Mouse (Mus musculus): ENCODE results near the gene Elane. TPM values are rescaled to one million over a fixed set of nuclear protein-coding genes. Genes with fewer than 3 reads are reported as not detected.
"Not testable (repeated sequence)": the region's sequence is repeated elsewhere in the genome, so short reads cannot be mapped to it uniquely, and the experiment has no call there.

The Elane gene
- polyA plus RNA-seq, 1 experiment from 2014 or later: 0.42 TPM

DNA sequence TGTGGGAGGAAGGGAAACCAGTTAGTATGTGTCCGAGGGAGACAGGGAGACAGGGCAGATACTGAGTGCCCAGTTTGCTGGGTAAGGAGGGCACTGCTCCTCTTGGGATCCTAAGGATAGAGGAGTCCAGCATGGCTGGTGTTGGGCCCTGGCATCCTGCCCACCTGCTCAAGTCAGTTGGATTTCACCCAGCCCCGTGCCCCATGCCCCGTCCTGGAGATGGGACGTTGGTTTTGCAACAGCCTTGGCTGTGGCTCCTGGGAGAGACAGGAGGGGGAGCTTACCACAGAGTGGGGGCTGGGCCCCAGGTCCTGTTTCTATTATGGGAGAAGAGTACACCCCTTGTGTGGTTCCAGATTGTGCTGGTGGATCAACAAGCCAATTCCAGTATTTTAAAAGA is 1.6 kb upstream of the Elane start:
- WGBS: 60% methylated on average over 4 of the region's 4 CpGs
- Histone ChIP-seq H3K36me3 (ENCODE audit: control insufficient read depth, insufficient read depth, low read length) (no peaks in the 10 kb centered on the region), H3K27ac (replicated peaks in 1 of 2; ENCODE audit: control insufficient read depth in 1 of 2, insufficient read depth in 1 of 2, low read depth in 2 of 2, low read length in 2 of 2) (no peak overlapping the region), H3K4me1 (ENCODE audit: control insufficient read depth in 2 of 2, insufficient read depth in 2 of 2, low read length in 2 of 2) (peaks cover 9 to 13% of the 10 kb centered on the region in 2 experiments), H3K4me3 (ENCODE audit: control insufficient read depth in 1 of 2, insufficient read depth in 1 of 2, low read depth in 1 of 2, low read length in 2 of 2) (no peak overlapping the region), H3K9ac (ENCODE audit: low read length) (no peak overlapping the region), H3K4me2 (ENCODE audit: low read length) (no peak overlapping the region), H3K27me3 (ENCODE audit: control insufficient read depth, insufficient read depth, low read length) (peaks cover 6% of the 10 kb centered on the region; the same call in 1 of the 2 replicates), H3K9me3 (ENCODE audit: control insufficient read depth, low read length) (no peaks in the 10 kb centered on the region)
- no peak for ATAC-seq (ENCODE audit: insufficient number of reproducible peaks, insufficient read depth, low FRiP score, low read depth)

DNA sequence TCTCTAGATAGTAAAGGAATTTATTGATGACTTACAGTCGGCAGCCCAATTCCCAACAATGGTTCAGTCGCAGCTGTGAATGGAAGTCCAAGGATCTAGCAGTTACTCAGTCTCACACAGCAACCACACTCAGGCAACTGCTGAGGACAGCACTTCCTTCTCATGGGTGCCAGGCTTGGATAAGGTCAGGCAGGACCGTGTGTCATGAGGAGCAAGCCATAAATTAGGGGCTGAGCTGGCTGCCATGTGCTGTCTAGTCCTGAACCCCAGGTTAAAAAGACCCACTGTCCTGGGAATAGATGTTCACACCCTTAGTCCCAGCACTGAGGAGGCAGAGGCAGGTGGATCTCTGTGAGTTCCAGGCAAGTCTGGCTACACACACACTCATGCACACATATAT is 1.1 kb upstream of the Elane start:
- H3K27me3 ChIP-seq (ENCODE audit: control insufficient read depth, insufficient read depth, low read length); H3K4me3 ChIP-seq (ENCODE audit: control insufficient read depth in 1 of 2, insufficient read depth in 1 of 2, low read depth in 1 of 2, low read length in 2 of 2); ATAC-seq (ENCODE audit: insufficient number of reproducible peaks, insufficient read depth, low FRiP score, low read depth); H3K27ac ChIP-seq (replicated peaks in 1 of 2; ENCODE audit: control insufficient read depth in 1 of 2, insufficient read depth in 1 of 2, low read depth in 2 of 2, low read length in 2 of 2); H3K36me3 ChIP-seq (ENCODE audit: control insufficient read depth, insufficient read depth, low read length); H3K9ac ChIP-seq (ENCODE audit: low read length); H3K9me3 ChIP-seq (ENCODE audit: control insufficient read depth, low read length); H3K4me2 ChIP-seq (ENCODE audit: low read length): not testable (repeated sequence)
- H3K4me1 ChIP-seq (ENCODE audit: control insufficient read depth in 2 of 2, insufficient read depth in 2 of 2, low read length in 2 of 2): peaks cover 9 to 13% of the 10 kb centered on the region in 2 experiments
- WGBS: 71% methylated on average over 2 of the region's 3 CpGs

- H3K9me3 ChIP-seq (ENCODE audit: control insufficient read depth, low read length): no peaks in the 10 kb centered on the region
- H3K4me2 ChIP-seq (ENCODE audit: low read length): no peak overlapping the region
- WGBS: 85% methylated on average over 8 of the region's 8 CpGs
- no peak overlapping the region for H3K27ac ChIP-seq (replicated peaks in 1 of 2; ENCODE audit: control insufficient read depth in 1 of 2, insufficient read depth in 1 of 2, low read depth in 2 of 2, low read length in 2 of 2)
- no peak overlapping the region for H3K9ac ChIP-seq (ENCODE audit: low read length)
- no peak for ATAC-seq (ENCODE audit: insufficient number of reproducible peaks, insufficient read depth, low FRiP score, low read depth)
- H3K27me3 ChIP-seq (ENCODE audit: control insufficient read depth, insufficient read depth, low read length): peaks cover 6% of the 10 kb centered on the region; the same call in 1 of the 2 replicates
- H3K36me3 ChIP-seq (ENCODE audit: control insufficient read depth, insufficient read depth, low read length): no peaks in the 10 kb centered on the region
- H3K4me3 ChIP-seq (ENCODE audit: control insufficient read depth in 1 of 2, insufficient read depth in 1 of 2, low read depth in 1 of 2, low read length in 2 of 2): no peak overlapping the region
- H3K4me1 ChIP-seq (ENCODE audit: control insufficient read depth in 2 of 2, insufficient read depth in 2 of 2, low read length in 2 of 2): peaks cover 9 to 12% of the 10 kb centered on the region in 2 experiments
These were observed 564 bp downstream of the Elane start for GRCm38 (mm10) chr10:79886611-79887010.

- H3K4me1 ChIP-seq (ENCODE audit: control insufficient read depth in 2 of 2, insufficient read depth in 2 of 2, low read length in 2 of 2): no peaks in the 10 kb centered on the region
- peaks cover 5% of the 10 kb centered on the region; the same call in 1 of the 2 replicates for H3K36me3 ChIP-seq (ENCODE audit: control insufficient read depth, insufficient read depth, low read length)
- no peak overlapping the region for H3K4me3 ChIP-seq (ENCODE audit: control insufficient read depth in 1 of 2, insufficient read depth in 1 of 2, low read depth in 1 of 2, low read length in 2 of 2)
- no peak overlapping the region for H3K27ac ChIP-seq (replicated peaks in 1 of 2; ENCODE audit: control insufficient read depth in 1 of 2, insufficient read depth in 1 of 2, low read depth in 2 of 2, low read length in 2 of 2)
- no peak for ATAC-seq (ENCODE audit: insufficient number of reproducible peaks, insufficient read depth, low FRiP score, low read depth)
- WGBS: 87% methylated on average over 2 of the region's 2 CpGs
- no peak overlapping the region for H3K9ac ChIP-seq (ENCODE audit: low read length)
- no peaks in the 10 kb centered on the region for H3K27me3 ChIP-seq (ENCODE audit: control insufficient read depth, insufficient read depth, low read length)
- H3K4me2 ChIP-seq (ENCODE audit: low read length): no peak overlapping the region
- no peaks in the 10 kb centered on the region for H3K9me3 ChIP-seq (ENCODE audit: control insufficient read depth, low read length)
These were observed 3.3 kb downstream of the Elane start for GRCm38 (mm10) chr10:79889386-79889785.

DNA sequence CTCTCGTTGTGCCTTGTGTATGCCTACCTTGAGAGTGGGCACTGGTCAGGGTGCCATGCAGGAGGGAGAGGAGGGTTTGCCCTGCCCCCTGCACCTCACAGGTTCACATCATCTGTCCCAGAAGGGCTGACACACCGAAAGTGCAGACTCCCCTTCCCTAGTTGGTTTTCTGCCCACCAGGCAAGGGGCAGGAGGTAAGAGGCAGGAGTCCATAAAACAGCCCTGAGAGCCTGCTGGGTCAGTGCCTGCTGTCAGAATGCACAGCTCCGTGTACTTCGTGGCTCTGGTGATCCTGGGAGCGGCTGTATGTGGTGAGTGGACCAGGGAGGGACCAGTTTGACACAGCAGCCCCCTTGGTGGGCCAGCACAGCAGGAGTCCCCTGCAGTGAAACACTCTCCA is 4.6 kb downstream of the Elane start, which contains the start of gene Cfd:
Gene Cfd (plus strand): TSS at position 184 of the 400 bp plus-strand sequence.
- Histone ChIP-seq H3K9me3 (ENCODE audit: control insufficient read depth, low read length) (no peaks in the 10 kb centered on the region), H3K9ac (ENCODE audit: low read length) (no peak within 1 kb of the TSS), H3K4me3 (ENCODE audit: control insufficient read depth in 1 of 2, insufficient read depth in 1 of 2, low read depth in 1 of 2, low read length in 2 of 2) (no peak within 1 kb of the TSS), H3K4me1 (ENCODE audit: control insufficient read depth in 2 of 2, insufficient read depth in 2 of 2, low read length in 2 of 2) (no peaks in the 10 kb centered on the region), H3K4me2 (ENCODE audit: low read length) (no peak within 1 kb of the TSS), H3K36me3 (ENCODE audit: control insufficient read depth, insufficient read depth, low read length) (peaks cover 13% of the 10 kb centered on the region), H3K27me3 (ENCODE audit: control insufficient read depth, insufficient read depth, low read length) (no peaks in the 10 kb centered on the region), H3K27ac (replicated peaks in 1 of 2; ENCODE audit: control insufficient read depth in 1 of 2, insufficient read depth in 1 of 2, low read depth in 2 of 2, low read length in 2 of 2) (no peak within 1 kb of the TSS)
- ATAC-seq (ENCODE audit: insufficient number of reproducible peaks, insufficient read depth, low FRiP score, low read depth): no peak
- 33% methylated on average over 5 of the region's 5 CpGs for WGBS

- H3K36me3 ChIP-seq (ENCODE audit: control insufficient read depth, insufficient read depth, low read length): peaks cover 32% of the 10 kb centered on the region
- WGBS: 42% methylated on average over 22 of the region's 22 CpGs
- H3K27me3 ChIP-seq (ENCODE audit: control insufficient read depth, insufficient read depth, low read length); ATAC-seq (ENCODE audit: insufficient number of reproducible peaks, insufficient read depth, low FRiP score, low read depth); H3K4me2 ChIP-seq (ENCODE audit: low read length); H3K9me3 ChIP-seq (ENCODE audit: control insufficient read depth, low read length); H3K4me3 ChIP-seq (ENCODE audit: control insufficient read depth in 1 of 2, insufficient read depth in 1 of 2, low read depth in 1 of 2, low read length in 2 of 2); H3K4me1 ChIP-seq (ENCODE audit: control insufficient read depth in 2 of 2, insufficient read depth in 2 of 2, low read length in 2 of 2); H3K27ac ChIP-seq (replicated peaks in 1 of 2; ENCODE audit: control insufficient read depth in 1 of 2, insufficient read depth in 1 of 2, low read depth in 2 of 2, low read length in 2 of 2); H3K9ac ChIP-seq (ENCODE audit: low read length): not testable (repeated sequence)
These were observed 6.5 kb downstream of the Elane start for GRCm38 (mm10) chr10:79892451-79893118.

DNA sequence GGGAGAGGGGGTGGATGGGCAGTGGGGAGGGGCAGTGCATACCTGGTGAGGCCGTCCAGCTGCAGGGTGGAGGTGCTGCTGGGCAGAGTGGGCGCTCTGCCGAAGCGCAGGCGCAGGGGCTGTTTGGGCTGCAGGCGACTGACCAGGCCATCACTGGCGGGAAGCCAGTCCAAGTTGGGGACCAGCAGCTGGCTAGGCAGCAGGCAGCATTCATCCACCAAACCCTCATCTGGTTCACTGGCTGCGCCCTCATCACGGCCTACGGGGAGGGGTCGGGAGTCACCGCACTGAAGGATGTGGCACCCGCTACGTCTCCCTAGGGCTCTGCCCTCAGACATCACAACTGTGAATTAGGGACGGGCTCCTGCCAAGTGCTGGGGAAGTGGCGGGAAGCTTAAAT is 10.3 kb downstream of the Elane start:
- WGBS: 91% methylated on average over 16 of the region's 16 CpGs
- no peak overlapping the region for H3K27ac ChIP-seq (replicated peaks in 1 of 2; ENCODE audit: control insufficient read depth in 1 of 2, insufficient read depth in 1 of 2, low read depth in 2 of 2, low read length in 2 of 2)
- H3K27me3 ChIP-seq (ENCODE audit: control insufficient read depth, insufficient read depth, low read length): no peaks in the 10 kb centered on the region
- H3K4me1 ChIP-seq (ENCODE audit: control insufficient read depth in 2 of 2, insufficient read depth in 2 of 2, low read length in 2 of 2): no peaks in the 10 kb centered on the region
- H3K9me3 ChIP-seq (ENCODE audit: control insufficient read depth, low read length): no peaks in the 10 kb centered on the region
- no peak overlapping the region for H3K4me3 ChIP-seq (ENCODE audit: control insufficient read depth in 1 of 2, insufficient read depth in 1 of 2, low read depth in 1 of 2, low read length in 2 of 2)
- H3K36me3 ChIP-seq (ENCODE audit: control insufficient read depth, insufficient read depth, low read length): peaks cover 67% of the 10 kb centered on the region
- ATAC-seq (ENCODE audit: insufficient number of reproducible peaks, insufficient read depth, low FRiP score, low read depth): no peak
- no peak overlapping the region for H3K9ac ChIP-seq (ENCODE audit: low read length)
- no peak overlapping the region for H3K4me2 ChIP-seq (ENCODE audit: low read length)

GRCm38 (mm10) chr10:79896814-79897213 is 10.8 kb downstream of the Elane start:
- Histone ChIP-seq H3K27ac (replicated peaks in 1 of 2; ENCODE audit: control insufficient read depth in 1 of 2, insufficient read depth in 1 of 2, low read depth in 2 of 2, low read length in 2 of 2) (no peak overlapping the region), H3K9ac (ENCODE audit: low read length) (no peak overlapping the region), H3K9me3 (ENCODE audit: control insufficient read depth, low read length) (no peaks in the 10 kb centered on the region), H3K4me2 (ENCODE audit: low read length) (no peak overlapping the region), H3K27me3 (ENCODE audit: control insufficient read depth, insufficient read depth, low read length) (no peaks in the 10 kb centered on the region), H3K36me3 (ENCODE audit: control insufficient read depth, insufficient read depth, low read length) (peaks cover 72% of the 10 kb centered on the region), H3K4me3 (ENCODE audit: control insufficient read depth in 1 of 2, insufficient read depth in 1 of 2, low read depth in 1 of 2, low read length in 2 of 2) (no peak overlapping the region), H3K4me1 (ENCODE audit: control insufficient read depth in 2 of 2, insufficient read depth in 2 of 2, low read length in 2 of 2) (no peaks in the 10 kb centered on the region)
- ATAC-seq (ENCODE audit: insufficient number of reproducible peaks, insufficient read depth, low FRiP score, low read depth): no peak
- WGBS: 89% methylated on average over 13 of the region's 13 CpGs
